14 mouse cellular contexts compared by ENCODE assay signal in genomic region chr16:34516891-34517398, GRCm38 (mm10). TPM values are rescaled to one million over a fixed set of nuclear protein-coding genes. Genes with fewer than 3 reads are reported as not detected.
A peak's percentile ranks its signal among the peaks of the same experiment; 100 is the strongest.
DNase-seq lines count a peak whose midpoint lies in the region; ATAC-seq and TF ChIP-seq lines count a peak whose summit lies in the region.
"Had no signal": no experiment of that assay in that cellular context is flagged by ENCODE, and none has a peak within 500 bp of the region (broad histone marks: within the 10 kb centered on the region; RNA-seq: fewer than 3 reads in every experiment).

No protein-coding gene starts in this region.

- TF ChIP-seq CTCF in lung, adult 2 months (IDR thresholded peaks at IDR 0.05; ENCODE audit: insufficient read depth, low read length), result no peak
- no peak for TF ChIP-seq CTCF in forebrain, postnatal 0 days (IDR thresholded peaks at IDR 0.05; ENCODE audit: low read depth)

- WGBS in heart, embryonic 13.5 days, result 51% methylated on average over 12 of the region's 12 CpGs
- 44% methylated on average over 12 of the region's 12 CpGs for WGBS in lung, embryonic 16.5 days
- 68% methylated on average over 12 of the region's 12 CpGs for WGBS in lung, adult 2 months
- WGBS in forebrain, postnatal 0 days, result 39% methylated on average over 12 of the region's 12 CpGs
- 75% methylated on average over 12 of the region's 12 CpGs for WGBS in liver, embryonic 11.5 days

- H3K9ac ChIP-seq in heart, embryonic 13.5 days, result 0 out of 2 replicates have a peak overlapping the region, but pooled peaks have one; percentile 16
- H3K9ac ChIP-seq in lung, embryonic 16.5 days (ENCODE audit: low read length), result no peak overlapping the region
- H3K9ac ChIP-seq in forebrain, postnatal 0 days, result no peak overlapping the region
- H3K9ac ChIP-seq in liver, embryonic 11.5 days (ENCODE audit: low read depth, low read length), result no peak overlapping the region
- H3K9ac ChIP-seq: embryonic facial prominence, embryonic 15.5 days; limb, embryonic 13.5 days had no signal

- H3K27me3 ChIP-seq in heart, embryonic 13.5 days (replicated peaks), result no peaks in the 10 kb centered on the region
- no peaks in the 10 kb centered on the region for H3K27me3 ChIP-seq in lung, embryonic 16.5 days (ENCODE audit: control insufficient read depth, insufficient read depth, low read depth, low read length)
- no peaks in the 10 kb centered on the region for H3K27me3 ChIP-seq in forebrain, postnatal 0 days (ENCODE audit: insufficient read depth, low read length)
- no peaks in the 10 kb centered on the region; the same call in 1 of the 2 replicates for H3K27me3 ChIP-seq in liver, embryonic 11.5 days (replicated peaks; ENCODE audit: control insufficient read depth, insufficient read depth, low read length)
- H3K27me3 ChIP-seq: embryonic facial prominence, embryonic 15.5 days; limb, embryonic 13.5 days had no signal

- intact Hi-C loops in heart, postnatal 14 days (cut with DNase I), result no loop called here

- no peak overlapping the region for H3K4me3 ChIP-seq in heart, embryonic 13.5 days
- no peak overlapping the region for H3K4me3 ChIP-seq in lung, embryonic 16.5 days (ENCODE audit: low read length)
- H3K4me3 ChIP-seq in lung, adult 2 months (replicated peaks; ENCODE audit: extremely low read depth, low read depth, low read length), result no peak overlapping the region
- no peak overlapping the region for H3K4me3 ChIP-seq in forebrain, postnatal 0 days (ENCODE audit: low read depth, low read length)
- H3K4me3 ChIP-seq in liver, embryonic 11.5 days (ENCODE audit: low read depth, low read length), result no peak overlapping the region
- H3K4me3 ChIP-seq: embryonic facial prominence, embryonic 15.5 days; limb, embryonic 13.5 days had no signal

- H3K36me3 ChIP-seq in heart, embryonic 13.5 days, result no peaks in the 10 kb centered on the region
- no peaks in the 10 kb centered on the region for H3K36me3 ChIP-seq in lung, embryonic 16.5 days (ENCODE audit: control insufficient read depth, insufficient read depth, low read length)
- no peaks in the 10 kb centered on the region for H3K36me3 ChIP-seq in forebrain, postnatal 0 days (ENCODE audit: insufficient read depth)
- no peaks in the 10 kb centered on the region for H3K36me3 ChIP-seq in liver, embryonic 11.5 days (ENCODE audit: control insufficient read depth, insufficient read depth, low read length)
- H3K36me3 ChIP-seq: embryonic facial prominence, embryonic 15.5 days; limb, embryonic 13.5 days had no signal

- H3K4me2 ChIP-seq in heart, embryonic 13.5 days, result no peak overlapping the region
- no peak overlapping the region for H3K4me2 ChIP-seq in lung, embryonic 16.5 days (ENCODE audit: low read depth, low read length)
- H3K4me2 ChIP-seq in forebrain, postnatal 0 days (ENCODE audit: low read depth), result no peak overlapping the region
- no peak overlapping the region for H3K4me2 ChIP-seq in liver, embryonic 11.5 days
- H3K4me2 ChIP-seq: embryonic facial prominence, embryonic 15.5 days; limb, embryonic 13.5 days had no signal

- no peak for TF ChIP-seq POLR2A in lung, adult 2 months (IDR thresholded peaks at IDR 0.05; ENCODE audit: borderline replicate concordance, extremely low read depth, low read depth, low read length)

- DNase-seq in heart, postnatal 14 days, result no peak
- DNase-seq in lung, adult 2 months, result no peak
- DNase-seq in brain, adult 2 months (ENCODE audit: low read depth, low spot score), result peak; percentile 72
- DNase-seq in forebrain, postnatal 0 days, result peak; percentile 63
- no peak for DNase-seq in liver, embryonic 11.5 days (ENCODE audit: low spot score)
- no peak for DNase-seq in thymus, postnatal 0 days (ENCODE audit: low spot score)
- DNase-seq: adrenal gland, postnatal 14 days; heart, postnatal 4 days; kidney, adult 9 months had no signal

- no peak overlapping the region for H3K27ac ChIP-seq in heart, embryonic 13.5 days (replicated peaks)
- H3K27ac ChIP-seq in lung, embryonic 16.5 days (ENCODE audit: low read length), result no peak overlapping the region
- H3K27ac ChIP-seq in forebrain, postnatal 0 days (ENCODE audit: low read depth, low read length), result peak overlapping the region; percentile 81
- no peak overlapping the region for H3K27ac ChIP-seq in liver, embryonic 11.5 days (ENCODE audit: low read depth, low read length)
- H3K27ac ChIP-seq: embryonic facial prominence, embryonic 15.5 days; limb, embryonic 13.5 days; macrophage had no signal

- H3K4me1 ChIP-seq in heart, embryonic 13.5 days, result peaks cover 43% of the 10 kb centered on the region
- H3K4me1 ChIP-seq in lung, embryonic 16.5 days (replicated peaks; ENCODE audit: control insufficient read depth, insufficient read depth, low read length), result peaks cover 9% of the 10 kb centered on the region
- no peaks in the 10 kb centered on the region for H3K4me1 ChIP-seq in lung, adult 2 months (ENCODE audit: control insufficient read depth, insufficient read depth, low read length)
- H3K4me1 ChIP-seq in forebrain, postnatal 0 days (ENCODE audit: insufficient read depth), result peaks cover 44% of the 10 kb centered on the region
- H3K4me1 ChIP-seq in liver, embryonic 11.5 days (replicated peaks; ENCODE audit: control insufficient read depth, insufficient read depth, low read length), result peaks cover 3% of the 10 kb centered on the region; the same call in 1 of the 2 replicates

- H3K9me3 ChIP-seq in heart, embryonic 13.5 days, result no peaks in the 10 kb centered on the region
- no peaks in the 10 kb centered on the region for H3K9me3 ChIP-seq in lung, embryonic 16.5 days (ENCODE audit: control insufficient read depth, low read length)
- H3K9me3 ChIP-seq in forebrain, postnatal 0 days (ENCODE audit: low read length), result no peaks in the 10 kb centered on the region
- no peaks in the 10 kb centered on the region for H3K9me3 ChIP-seq in liver, embryonic 11.5 days (ENCODE audit: control insufficient read depth, low read length)
- H3K9me3 ChIP-seq: embryonic facial prominence, embryonic 15.5 days; limb, embryonic 13.5 days had no signal

- ATAC-seq in heart, embryonic 13.5 days (ENCODE audit: extremely low read depth, insufficient number of reproducible peaks, low FRiP score, low TSS enrichment), result no peak
- peak; percentile 51 for ATAC-seq in lung, embryonic 16.5 days (ENCODE audit: low read depth)
- peak; percentile 58 for ATAC-seq in forebrain, postnatal 0 days
- ATAC-seq in liver, embryonic 11.5 days (replicated peaks; ENCODE audit: low FRiP score), result no peak

RNA-seq across cellular contexts. Expression of gene Kalrn, which starts 56.4 kb away (rescaled TPM):
- 26.2 and 28.1 TPM in 2 replicates for polyA plus RNA-seq in heart, embryonic 13.5 days (2015; fragmentation: Nextera tagmentation; extraction: Ambion mirVana)
- total RNA-seq in heart, postnatal 14 days (2021), result 10 to 100 TPM; 29.5 to 33.7 TPM
- 14.0 and 16.8 TPM in 2 replicates for polyA plus RNA-seq in lung, embryonic 16.5 days (2015; fragmentation: Nextera tagmentation; extraction: Ambion mirVana)
- polyA plus RNA-seq in lung, adult 2 months (2012; rRNA removed), result 9.7 and 11.8 TPM in 2 replicates
- total RNA-seq in forebrain, postnatal 0 days (2014; rRNA removed), result 134 and 148 TPM in 2 replicates
- 16.4 and 23.6 TPM in 2 replicates for polyA plus RNA-seq in forebrain, postnatal 0 days (2015; fragmentation: Nextera tagmentation; extraction: Ambion mirVana)
- 25.1 and 25.4 TPM in 2 replicates for polyA plus RNA-seq in liver, embryonic 11.5 days (2014; fragmentation: Nextera tagmentation; extraction: Ambion mirVana)
- 2.3 and 2.8 TPM in 2 replicates for polyA plus RNA-seq in thymus, postnatal 0 days (2015; fragmentation: Nextera tagmentation; extraction: Ambion mirVana)

Comparison
In these comparisons a context has a peak if more than half of its experiments do, and no peak if none do; other contexts are left out.
1. ATAC-seq: peak in lung, embryonic 16.5 days (single experiment) and forebrain, postnatal 0 days (single experiment); none in heart, embryonic 13.5 days (single experiment) and liver, embryonic 11.5 days (single experiment).
2. DNase-seq: peak in brain, adult 2 months (single experiment) and forebrain, postnatal 0 days (single experiment); none in heart, postnatal 14 days (0 of 2), lung, adult 2 months (single experiment), liver, embryonic 11.5 days (single experiment) and thymus, postnatal 0 days (single experiment).